Mouse (Mus musculus): ENCODE results near the gene Kcnh2.

DNA sequence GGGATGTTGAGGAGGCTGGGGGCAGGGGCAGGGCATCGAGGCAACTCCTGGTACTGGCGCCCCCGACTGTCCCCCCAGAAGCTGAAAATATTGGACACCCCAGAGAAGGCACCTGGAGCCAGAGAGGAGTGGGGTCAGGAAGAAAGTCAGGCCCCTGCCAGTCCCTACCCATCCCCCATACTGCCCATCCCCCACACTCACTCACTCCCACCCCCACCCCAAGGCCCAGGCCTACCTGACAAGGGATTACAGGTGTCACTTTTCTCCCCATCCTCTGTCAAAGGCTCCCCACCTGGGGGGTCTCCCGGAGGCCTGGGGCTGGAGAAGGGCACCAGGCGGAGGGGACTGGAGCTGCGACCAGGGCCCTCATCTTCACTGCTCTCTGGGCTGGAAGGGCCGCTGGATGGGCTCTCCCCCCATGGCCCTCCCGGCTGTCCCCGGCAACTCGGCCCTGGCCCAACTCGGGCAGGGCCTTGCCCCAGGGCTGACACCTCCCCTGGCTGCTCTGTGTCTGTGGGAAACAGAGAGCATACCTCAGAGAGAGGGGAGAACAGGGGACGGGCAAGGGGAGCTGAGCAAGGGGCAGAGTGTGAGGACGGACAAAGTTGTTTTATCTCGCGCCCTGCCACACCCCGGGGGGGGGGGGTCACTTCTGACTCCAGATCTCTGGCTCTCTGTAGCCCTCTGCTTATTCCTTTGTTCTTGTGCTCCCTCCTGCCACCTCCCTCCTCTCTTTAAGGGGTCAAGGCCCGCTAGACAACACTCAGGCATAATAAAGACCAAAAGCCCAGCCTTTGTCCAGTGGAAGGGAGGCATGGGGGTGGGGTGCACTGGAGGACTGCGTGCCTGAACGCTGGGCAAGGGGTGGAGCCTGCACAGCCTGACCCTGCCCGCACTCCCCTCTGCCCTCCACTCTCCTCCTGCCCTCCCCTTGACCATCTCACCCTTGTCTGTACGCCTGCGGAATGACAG, 29.4 kb downstream of the Kcnh2 start:
- TF ChIP-seq POLR2A (IDR thresholded peaks at IDR 0.05; ENCODE audit: low read depth, low read length) (no peak), CTCF (IDR thresholded peaks at IDR 0.05; ENCODE audit: extremely low read depth, insufficient read length, insufficient replicate concordance, low read depth, low read length) (no peak)

All from small intestine, adult 2 months (tissue).